Mouse (Mus musculus): Measurements from ENCODE around the gene Nfe2. TPM values are rescaled to one million over a fixed set of nuclear protein-coding genes. Genes with fewer than 3 reads are reported as not detected.

The Nfe2 gene
- polyA plus RNA-seq, 1 experiment from 2014 or later, result 3.1 TPM

- no peak for ATAC-seq (ENCODE audit: low FRiP score, low TSS enrichment)
- no peak overlapping the region for H3K4me2 ChIP-seq (replicated peaks; ENCODE audit: low read depth, low read length)
- no peak overlapping the region for H3K9ac ChIP-seq (ENCODE audit: low read depth, low read length)
- H3K36me3 ChIP-seq (ENCODE audit: control insufficient read depth, insufficient read depth, low read length), result peaks cover 49% of the 10 kb centered on the region
- H3K4me3 ChIP-seq (ENCODE audit: low read length), result no peak overlapping the region
- H3K27ac ChIP-seq (ENCODE audit: low read depth, low read length), result peak overlapping the region; percentile 80
- 8% methylated on average over 5 of the region's 5 CpGs for WGBS
- H3K27me3 ChIP-seq (ENCODE audit: control insufficient read depth, insufficient read depth, low read length), result no peaks in the 10 kb centered on the region
- no peaks in the 10 kb centered on the region for H3K9me3 ChIP-seq (ENCODE audit: control insufficient read depth, low read length)
- H3K4me1 ChIP-seq (ENCODE audit: control insufficient read depth, insufficient read depth, low read length), result peaks cover 52% of the 10 kb centered on the region
These were observed 37.6 kb upstream of the Nfe2 start for GRCm38 (mm10) chr15:103295851-103296250.

- Histone ChIP-seq H3K27me3 (ENCODE audit: control insufficient read depth, insufficient read depth, low read length) (no peaks in the 10 kb centered on the region), H3K4me3 (ENCODE audit: low read length) (no peak overlapping the region), H3K27ac (ENCODE audit: low read depth, low read length) (no peak overlapping the region), H3K4me2 (replicated peaks; ENCODE audit: low read depth, low read length) (no peak overlapping the region), H3K36me3 (ENCODE audit: control insufficient read depth, insufficient read depth, low read length) (peaks cover 54% of the 10 kb centered on the region), H3K9me3 (ENCODE audit: control insufficient read depth, low read length) (no peaks in the 10 kb centered on the region), H3K4me1 (ENCODE audit: control insufficient read depth, insufficient read depth, low read length) (peaks cover 48% of the 10 kb centered on the region), H3K9ac (ENCODE audit: low read depth, low read length) (no peak overlapping the region)
- ATAC-seq (ENCODE audit: low FRiP score, low TSS enrichment), result no peak
- WGBS, result 57% methylated on average over 2 of the region's 2 CpGs
These were observed 36.4 kb upstream of the Nfe2 start for GRCm38 (mm10) chr15:103294649-103295048.

DNA sequence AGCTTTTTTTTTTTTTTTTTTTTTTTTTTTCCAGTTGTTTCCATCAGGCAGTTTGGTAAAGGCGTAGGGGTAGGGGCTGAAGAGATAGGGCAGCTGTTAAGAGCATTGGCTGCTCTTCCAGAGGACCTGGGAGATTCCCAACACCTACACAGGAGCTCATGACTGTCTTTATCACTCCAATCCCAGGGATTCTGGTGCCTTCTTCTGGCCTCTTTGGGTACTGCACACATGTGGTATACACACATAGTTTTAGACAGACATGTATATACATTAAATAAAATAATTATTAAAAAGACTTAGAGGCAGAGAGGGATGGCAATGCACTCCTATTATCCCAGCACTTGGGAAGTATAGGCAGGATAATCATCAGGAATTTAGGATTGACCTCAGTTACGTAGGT is 35.2 kb upstream of the Nfe2 start:
- no peaks in the 10 kb centered on the region for H3K27me3 ChIP-seq (ENCODE audit: control insufficient read depth, insufficient read depth, low read length)
- no peak overlapping the region for H3K4me2 ChIP-seq (replicated peaks; ENCODE audit: low read depth, low read length)
- WGBS, result 98% methylated on average over 2 of the region's 2 CpGs
- no peak for ATAC-seq (ENCODE audit: low FRiP score, low TSS enrichment)
- H3K4me3 ChIP-seq (ENCODE audit: low read length), result no peak overlapping the region
- no peak overlapping the region for H3K27ac ChIP-seq (ENCODE audit: low read depth, low read length)
- peaks cover 49% of the 10 kb centered on the region for H3K36me3 ChIP-seq (ENCODE audit: control insufficient read depth, insufficient read depth, low read length)
- H3K9ac ChIP-seq (ENCODE audit: low read depth, low read length), result no peak overlapping the region
- H3K9me3 ChIP-seq (ENCODE audit: control insufficient read depth, low read length), result no peaks in the 10 kb centered on the region
- H3K4me1 ChIP-seq (ENCODE audit: control insufficient read depth, insufficient read depth, low read length), result peaks cover 44% of the 10 kb centered on the region

GRCm38 (mm10) chr15:103292673-103293345 is 34.6 kb upstream of the Nfe2 start:
- H3K27ac ChIP-seq (ENCODE audit: low read depth, low read length), result no peak overlapping the region
- peaks cover 48% of the 10 kb centered on the region for H3K36me3 ChIP-seq (ENCODE audit: control insufficient read depth, insufficient read depth, low read length)
- no peak overlapping the region for H3K4me3 ChIP-seq (ENCODE audit: low read length)
- peaks cover 40% of the 10 kb centered on the region for H3K4me1 ChIP-seq (ENCODE audit: control insufficient read depth, insufficient read depth, low read length)
- H3K9ac ChIP-seq (ENCODE audit: low read depth, low read length), result no peak overlapping the region
- 82% methylated on average over 4 of the region's 4 CpGs for WGBS
- no peak for ATAC-seq (ENCODE audit: low FRiP score, low TSS enrichment)
- H3K9me3 ChIP-seq (ENCODE audit: control insufficient read depth, low read length), result no peaks in the 10 kb centered on the region
- no peak overlapping the region for H3K4me2 ChIP-seq (replicated peaks; ENCODE audit: low read depth, low read length)
- H3K27me3 ChIP-seq (ENCODE audit: control insufficient read depth, insufficient read depth, low read length), result no peaks in the 10 kb centered on the region

DNA sequence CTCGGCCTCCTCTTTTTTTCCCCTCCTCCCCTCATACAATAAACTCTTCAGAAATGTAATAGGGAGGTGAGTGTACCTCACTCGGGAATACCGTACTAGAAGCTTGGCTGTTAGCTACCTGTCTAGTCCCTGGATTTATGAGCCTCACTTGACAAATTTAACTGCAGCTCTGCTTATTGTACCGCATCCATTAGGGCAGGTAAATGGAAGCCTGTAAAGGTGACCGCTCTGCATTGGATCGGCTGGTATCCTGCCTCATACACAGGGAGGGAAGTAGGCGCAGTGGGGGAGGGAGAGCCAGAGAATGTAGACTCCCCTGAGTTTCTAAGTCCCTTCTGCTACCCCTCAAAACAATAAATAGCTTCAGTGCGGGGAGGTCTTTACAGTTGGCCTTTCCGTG is 32.6 kb upstream of the Nfe2 start:
- no peak overlapping the region for H3K4me3 ChIP-seq (ENCODE audit: low read length)
- H3K27ac ChIP-seq (ENCODE audit: low read depth, low read length), result peak overlapping the region; percentile 59; the same call in 1 of the 2 replicates
- H3K27me3 ChIP-seq (ENCODE audit: control insufficient read depth, insufficient read depth, low read length), result no peaks in the 10 kb centered on the region
- H3K9me3 ChIP-seq (ENCODE audit: control insufficient read depth, low read length), result no peaks in the 10 kb centered on the region
- H3K9ac ChIP-seq (ENCODE audit: low read depth, low read length), result no peak overlapping the region
- 42% methylated on average over 9 of the region's 9 CpGs for WGBS
- no peak overlapping the region for H3K4me2 ChIP-seq (replicated peaks; ENCODE audit: low read depth, low read length)
- H3K4me1 ChIP-seq (ENCODE audit: control insufficient read depth, insufficient read depth, low read length), result peaks cover 29% of the 10 kb centered on the region
- H3K36me3 ChIP-seq (ENCODE audit: control insufficient read depth, insufficient read depth, low read length), result peaks cover 42% of the 10 kb centered on the region
- ATAC-seq (ENCODE audit: low FRiP score, low TSS enrichment), result peak; percentile 16; the same call in 1 of the 2 replicates

DNA sequence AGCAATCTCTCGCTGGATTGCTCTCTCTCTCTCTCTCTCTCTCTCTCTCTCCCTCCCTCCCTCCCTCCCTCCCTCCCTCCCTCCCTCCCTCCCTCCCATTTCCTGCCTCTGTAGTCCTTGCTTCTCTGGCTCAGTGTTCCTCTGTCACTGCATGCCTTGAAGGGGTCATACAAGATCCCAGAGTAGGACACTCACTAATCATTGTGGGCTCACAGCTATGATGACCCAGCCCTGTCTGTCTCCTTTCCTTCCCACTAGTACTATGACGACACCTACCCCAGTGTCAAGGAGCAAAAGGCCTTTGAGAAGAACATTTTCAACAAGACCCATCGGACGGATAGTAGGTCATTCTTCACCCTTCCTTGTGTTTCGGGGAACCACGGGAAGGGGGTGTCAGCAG is 32.2 kb upstream of the Nfe2 start:
- no peak overlapping the region for H3K9ac ChIP-seq (ENCODE audit: low read depth, low read length)
- peak overlapping the region; percentile 59; the same call in 1 of the 2 replicates for H3K27ac ChIP-seq (ENCODE audit: low read depth, low read length)
- no peak overlapping the region for H3K4me2 ChIP-seq (replicated peaks; ENCODE audit: low read depth, low read length)
- 56% methylated on average over 6 of the region's 6 CpGs for WGBS
- peak; percentile 56 for ATAC-seq (ENCODE audit: low FRiP score, low TSS enrichment)
- H3K36me3 ChIP-seq (ENCODE audit: control insufficient read depth, insufficient read depth, low read length), result peaks cover 42% of the 10 kb centered on the region
- H3K27me3 ChIP-seq (ENCODE audit: control insufficient read depth, insufficient read depth, low read length), result no peaks in the 10 kb centered on the region
- no peaks in the 10 kb centered on the region for H3K9me3 ChIP-seq (ENCODE audit: control insufficient read depth, low read length)
- H3K4me1 ChIP-seq (ENCODE audit: control insufficient read depth, insufficient read depth, low read length), result peaks cover 29% of the 10 kb centered on the region
- H3K4me3 ChIP-seq (ENCODE audit: low read length), result no peak overlapping the region

DNA sequence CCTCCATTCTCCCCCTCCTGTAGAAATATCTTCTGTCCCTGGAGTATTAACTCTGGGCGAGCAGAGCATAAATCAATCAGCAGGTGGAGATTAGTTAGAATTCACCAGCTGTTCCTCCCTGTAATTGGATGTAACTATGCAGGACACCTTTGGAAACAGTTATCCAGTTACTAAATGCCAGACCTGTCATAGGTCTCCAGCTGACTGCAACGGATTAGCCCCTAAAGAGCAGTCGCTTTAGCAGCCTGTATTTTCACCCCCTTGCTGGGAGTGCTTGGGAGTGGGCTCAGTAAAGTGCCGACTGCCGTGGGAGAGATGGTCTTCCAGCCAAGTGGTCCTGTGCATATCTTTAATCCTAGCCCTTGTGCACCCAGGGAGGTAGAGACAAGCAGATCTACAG is 31.4 kb upstream of the Nfe2 start:
- H3K4me2 ChIP-seq (replicated peaks; ENCODE audit: low read depth, low read length), result no peak overlapping the region
- WGBS, result 24% methylated on average over 5 of the region's 5 CpGs
- peaks cover 31% of the 10 kb centered on the region for H3K4me1 ChIP-seq (ENCODE audit: control insufficient read depth, insufficient read depth, low read length)
- peak overlapping the region; percentile 71; the same call in 1 of the 2 replicates for H3K27ac ChIP-seq (ENCODE audit: low read depth, low read length)
- H3K36me3 ChIP-seq (ENCODE audit: control insufficient read depth, insufficient read depth, low read length), result peaks cover 42% of the 10 kb centered on the region
- 0 out of 2 replicates have a peak overlapping the region, but pooled peaks have one; percentile 32 for H3K9ac ChIP-seq (ENCODE audit: low read depth, low read length)
- H3K9me3 ChIP-seq (ENCODE audit: control insufficient read depth, low read length), result no peaks in the 10 kb centered on the region
- no peaks in the 10 kb centered on the region for H3K27me3 ChIP-seq (ENCODE audit: control insufficient read depth, insufficient read depth, low read length)
- ATAC-seq (ENCODE audit: low FRiP score, low TSS enrichment), result peak; percentile 50
- no peak overlapping the region for H3K4me3 ChIP-seq (ENCODE audit: low read length)

DNA sequence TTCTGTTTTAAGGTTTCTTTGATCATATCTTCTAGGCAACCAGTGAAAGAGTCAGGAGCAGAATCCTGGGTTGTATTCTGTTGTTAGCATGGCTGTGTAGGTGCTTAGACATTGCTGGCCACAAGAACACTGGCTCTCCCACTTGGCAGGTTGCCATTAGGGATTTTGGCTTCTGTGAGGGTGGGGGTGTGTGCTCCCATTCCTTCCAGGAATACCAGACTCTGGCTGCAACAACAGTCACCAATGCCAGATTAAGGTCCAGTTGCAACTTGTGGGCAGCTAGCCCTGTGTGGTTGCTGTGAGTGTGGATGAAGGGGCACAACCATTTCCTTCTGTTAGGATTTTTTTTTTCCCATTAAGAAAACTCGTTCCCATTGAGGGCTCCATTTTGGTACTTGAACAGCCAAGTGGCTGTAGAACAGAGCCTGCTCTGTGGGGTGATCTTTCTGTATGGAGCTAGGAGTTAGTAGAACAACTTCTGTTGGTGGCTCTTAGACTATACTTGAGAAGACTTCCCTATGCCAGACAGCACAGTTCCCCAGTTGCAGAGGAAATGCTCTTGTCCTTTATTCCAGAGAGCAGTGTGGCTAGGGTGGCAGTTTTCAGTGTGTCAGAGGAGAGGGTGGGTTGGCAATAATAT is 27.7 kb upstream of the Nfe2 start:
- Histone ChIP-seq H3K27me3 (ENCODE audit: control insufficient read depth, insufficient read depth, low read length) (no peaks in the 10 kb centered on the region), H3K9ac (ENCODE audit: low read depth, low read length) (no peak overlapping the region), H3K9me3 (ENCODE audit: control insufficient read depth, low read length) (no peaks in the 10 kb centered on the region), H3K4me1 (ENCODE audit: control insufficient read depth, insufficient read depth, low read length) (peaks cover 26% of the 10 kb centered on the region), H3K27ac (ENCODE audit: low read depth, low read length) (no peak overlapping the region), H3K36me3 (ENCODE audit: control insufficient read depth, insufficient read depth, low read length) (peaks cover 16% of the 10 kb centered on the region), H3K4me3 (ENCODE audit: low read length) (no peak overlapping the region), H3K4me2 (replicated peaks; ENCODE audit: low read depth, low read length) (no peak overlapping the region)
- WGBS, result 74% methylated on average over 1 of the region's 1 CpGs
- no peak for ATAC-seq (ENCODE audit: low FRiP score, low TSS enrichment)

DNA sequence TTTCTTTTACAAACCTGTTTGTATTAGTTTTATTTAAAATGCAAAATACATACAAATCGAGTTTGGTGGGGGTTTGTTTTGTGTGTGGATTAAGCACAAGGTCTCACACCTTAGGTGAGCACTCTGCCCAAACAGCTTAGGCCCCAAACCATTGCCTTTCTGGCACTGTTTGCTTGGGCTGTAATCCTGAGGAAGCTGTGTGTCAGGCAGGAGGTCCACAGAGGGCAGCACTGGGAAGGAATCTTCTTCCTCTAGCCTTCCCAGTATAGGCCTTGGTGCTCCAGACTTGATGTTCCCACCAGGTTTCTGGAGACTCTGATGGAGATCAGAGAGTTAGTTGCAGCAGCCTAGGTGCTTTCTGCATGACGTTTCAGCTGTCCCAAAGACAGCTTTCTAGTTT is 26.4 kb upstream of the Nfe2 start:
- Histone ChIP-seq H3K4me3 (ENCODE audit: low read length) (no peak overlapping the region), H3K27me3 (ENCODE audit: control insufficient read depth, insufficient read depth, low read length) (no peaks in the 10 kb centered on the region), H3K4me1 (ENCODE audit: control insufficient read depth, insufficient read depth, low read length) (peaks cover 17% of the 10 kb centered on the region), H3K4me2 (replicated peaks; ENCODE audit: low read depth, low read length) (no peak overlapping the region), H3K9me3 (ENCODE audit: control insufficient read depth, low read length) (no peaks in the 10 kb centered on the region), H3K27ac (ENCODE audit: low read depth, low read length) (no peak overlapping the region), H3K9ac (ENCODE audit: low read depth, low read length) (no peak overlapping the region), H3K36me3 (ENCODE audit: control insufficient read depth, insufficient read depth, low read length) (peaks cover 10% of the 10 kb centered on the region; the same call in 1 of the 2 replicates)
- ATAC-seq (ENCODE audit: low FRiP score, low TSS enrichment), result no peak
- 19% methylated on average over 2 of the region's 2 CpGs for WGBS

Measured in kidney, embryonic 14.5 days (tissue).